Mouse (Mus musculus): ENCODE data around the gene Tmem91.

Gene Tmem91

GRCm38 (mm10) chr7:25625594-25626250 lies 49.2 kb downstream of the Tmem91 start:
- DNase-seq, result peak; percentile 16

GRCm38 (mm10) chr7:25624851-25625250 lies 50.1 kb downstream of the Tmem91 start:
- DNase-seq, result no peak

GRCm38 (mm10) chr7:25623857-25624370 lies 51.1 kb downstream of the Tmem91 start:
- no peak for DNase-seq

DNA sequence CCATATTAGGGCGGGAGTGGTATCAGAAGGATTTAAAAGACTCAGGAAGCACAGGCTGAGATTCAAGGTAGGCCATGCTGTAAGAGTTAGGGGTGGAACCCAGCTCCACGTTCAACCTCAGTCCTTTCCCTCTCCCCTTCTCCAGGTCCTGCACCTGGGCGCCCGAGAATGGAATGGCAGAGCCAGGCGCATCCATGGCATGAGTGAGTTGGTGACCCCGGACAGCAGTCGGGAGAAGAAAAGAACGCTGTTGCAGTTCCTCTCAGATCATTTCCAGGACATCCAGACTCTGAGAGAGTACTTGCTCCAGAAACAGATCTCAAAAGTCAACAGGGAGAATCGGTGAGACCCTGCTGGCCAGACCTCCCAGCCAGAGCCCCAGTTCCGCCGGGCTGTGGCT lies 54.2 kb downstream of the Tmem91 start:
- DNase-seq, result no peak

- no peak for DNase-seq
Measured at GRCm38 (mm10) chr7:25620101-25620500, 54.9 kb downstream of the Tmem91 start.

DNA sequence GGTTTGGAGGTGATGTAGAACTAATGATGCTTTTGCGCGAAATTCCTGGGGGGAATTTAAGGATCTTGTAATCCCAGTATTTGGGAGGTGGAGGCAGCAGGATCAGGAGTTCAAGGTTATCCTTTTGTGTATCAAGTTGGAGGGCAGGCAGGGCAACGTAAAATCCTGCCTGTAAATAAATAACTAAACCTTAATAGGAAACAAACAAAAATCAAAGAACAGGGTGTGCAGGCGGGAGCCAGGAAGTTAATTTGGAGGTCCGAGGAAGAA lies 55.3 kb downstream of the Tmem91 start:
- no peak for DNase-seq

Data from embryo, embryonic 11 days (tissue).